Mouse (Mus musculus): ENCODE data around the gene Mpp3. TPM values are rescaled to one million over a fixed set of nuclear protein-coding genes. Genes with fewer than 3 reads are reported as not detected.

Gene Mpp3
- polyA plus RNA-seq, 1 experiment from 2014 or later, result 56.2 TPM

DNA sequence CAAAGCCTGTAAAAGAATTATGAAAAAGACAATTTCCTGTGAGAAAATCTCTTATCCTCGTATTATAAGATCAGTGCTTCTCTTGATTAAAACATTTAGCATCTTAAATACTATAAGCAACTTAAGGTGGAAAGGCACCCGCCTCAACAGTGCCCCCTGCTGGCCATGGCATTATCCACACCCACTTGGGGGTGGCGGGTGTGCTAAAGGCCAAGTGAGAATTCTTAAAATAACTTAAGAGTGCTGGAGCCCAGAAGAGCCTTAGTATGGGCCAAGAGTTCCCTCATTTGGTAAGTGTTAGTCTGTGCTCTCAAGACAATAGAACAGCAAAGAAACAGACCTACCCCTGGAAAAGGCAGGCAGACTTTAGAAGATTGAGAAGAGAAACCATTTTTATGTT is 56.9 kb downstream of the Mpp3 start:
- WGBS, result 49% methylated on average over 3 of the region's 3 CpGs

DNA sequence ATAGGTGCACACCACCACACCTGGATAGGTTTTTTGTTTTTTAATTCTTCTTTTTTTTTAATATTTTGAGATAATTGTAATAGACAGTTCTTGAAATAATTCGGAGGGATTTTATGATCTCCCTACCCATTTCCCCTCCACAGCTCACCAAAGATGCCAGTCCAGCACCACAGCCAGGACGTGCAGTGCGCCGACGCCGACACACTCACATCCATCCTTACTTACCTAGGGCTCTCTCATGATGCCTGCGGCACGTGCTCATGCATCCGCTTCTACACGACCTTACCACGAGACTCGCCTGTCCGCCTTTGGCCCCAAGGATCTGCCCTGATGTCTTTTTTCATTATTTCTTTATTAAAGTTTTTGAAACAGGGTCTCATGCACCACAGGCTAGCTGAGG is 58.4 kb downstream of the Mpp3 start:
- no peak for ATAC-seq (ENCODE audit: low FRiP score, low read depth)
- WGBS, result 83% methylated on average over 13 of the region's 13 CpGs
- no peak overlapping the region for H3K4me2 ChIP-seq

More for the DNA sequence above, 56.9 kb downstream of the Mpp3 start:
- H3K4me3 ChIP-seq, result no peak overlapping the region
- H3K27ac ChIP-seq (replicated peaks), result no peak overlapping the region
- H3K9ac ChIP-seq, result no peak overlapping the region
- H3K9me3 ChIP-seq, result no peaks in the 10 kb centered on the region
- no peaks in the 10 kb centered on the region for H3K36me3 ChIP-seq
- H3K27me3 ChIP-seq, result no peaks in the 10 kb centered on the region; the same call in 1 of the 2 replicates
- no peak overlapping the region for H3K4me2 ChIP-seq
- no peak for ATAC-seq (ENCODE audit: low FRiP score, low read depth)
- H3K4me1 ChIP-seq (replicated peaks), result peaks cover 4% of the 10 kb centered on the region

DNA sequence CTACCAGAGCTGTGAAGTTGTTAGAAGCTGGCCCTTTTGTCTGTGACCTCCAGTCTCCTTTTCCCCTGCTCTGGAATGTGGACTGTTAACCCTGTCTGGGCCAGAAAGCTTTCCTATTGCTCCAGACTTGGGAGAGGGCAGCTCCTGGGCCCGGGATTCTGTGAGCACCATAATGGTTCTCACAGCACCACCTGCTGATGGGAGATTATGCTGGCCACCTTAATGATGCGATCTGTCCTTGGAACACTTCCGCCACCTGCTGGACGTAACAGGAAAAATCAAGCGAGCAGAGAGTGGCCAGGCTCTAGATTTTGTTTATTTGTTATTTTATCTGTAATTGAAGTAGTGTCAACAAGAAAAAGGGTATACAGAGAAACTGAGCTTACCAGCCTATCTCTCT is 59.5 kb downstream of the Mpp3 start:
- no peak overlapping the region for H3K27ac ChIP-seq (replicated peaks)
- H3K4me2 ChIP-seq, result no peak overlapping the region
- H3K4me1 ChIP-seq (replicated peaks), result peaks cover 13% of the 10 kb centered on the region
- H3K27me3 ChIP-seq, result peaks cover 25% of the 10 kb centered on the region
- ATAC-seq (ENCODE audit: low FRiP score, low read depth), result peak; percentile 64; the same call in 1 of the 2 replicates
- H3K4me3 ChIP-seq, result no peak overlapping the region
- no peaks in the 10 kb centered on the region for H3K36me3 ChIP-seq
- 0% methylated on average over 5 of the region's 5 CpGs for WGBS
- no peaks in the 10 kb centered on the region for H3K9me3 ChIP-seq
- no peak overlapping the region for H3K9ac ChIP-seq

More for the DNA sequence above, 58.4 kb downstream of the Mpp3 start:
- Histone ChIP-seq H3K4me1 (replicated peaks) (peaks cover 4% of the 10 kb centered on the region), H3K4me3 (no peak overlapping the region), H3K36me3 (no peaks in the 10 kb centered on the region), H3K27me3 (peaks cover 15% of the 10 kb centered on the region), H3K9me3 (no peaks in the 10 kb centered on the region), H3K9ac (no peak overlapping the region), H3K27ac (replicated peaks) (no peak overlapping the region)

DNA sequence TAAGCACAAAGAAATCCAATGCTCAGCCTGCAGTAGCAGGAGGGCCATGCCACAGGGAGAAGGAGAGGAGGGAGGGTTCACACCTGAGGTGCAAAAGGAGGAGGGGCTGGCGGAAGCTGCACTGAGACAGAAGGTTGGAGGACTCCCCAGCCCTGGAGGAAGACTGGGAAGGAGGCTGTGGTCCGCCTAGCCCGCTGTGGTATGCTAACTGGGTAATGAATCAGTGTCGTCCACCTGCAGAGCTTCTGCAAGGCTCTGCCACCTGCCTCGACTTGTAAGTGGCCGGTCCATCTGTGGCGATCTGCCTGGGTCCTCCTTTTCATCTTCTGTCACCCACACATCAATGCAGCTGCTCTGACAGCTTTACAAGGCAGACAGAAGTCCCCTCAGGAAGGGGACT is 60.0 kb downstream of the Mpp3 start:
- no peak overlapping the region for H3K27ac ChIP-seq (replicated peaks)
- H3K9me3 ChIP-seq, result no peaks in the 10 kb centered on the region
- H3K4me3 ChIP-seq, result no peak overlapping the region
- H3K9ac ChIP-seq, result no peak overlapping the region
- ATAC-seq (ENCODE audit: low FRiP score, low read depth), result no peak
- H3K27me3 ChIP-seq, result peaks cover 29% of the 10 kb centered on the region
- 13% methylated on average over 7 of the region's 7 CpGs for WGBS
- peaks cover 18% of the 10 kb centered on the region for H3K4me1 ChIP-seq (replicated peaks)
- no peak overlapping the region for H3K4me2 ChIP-seq
- no peaks in the 10 kb centered on the region for H3K36me3 ChIP-seq

DNA sequence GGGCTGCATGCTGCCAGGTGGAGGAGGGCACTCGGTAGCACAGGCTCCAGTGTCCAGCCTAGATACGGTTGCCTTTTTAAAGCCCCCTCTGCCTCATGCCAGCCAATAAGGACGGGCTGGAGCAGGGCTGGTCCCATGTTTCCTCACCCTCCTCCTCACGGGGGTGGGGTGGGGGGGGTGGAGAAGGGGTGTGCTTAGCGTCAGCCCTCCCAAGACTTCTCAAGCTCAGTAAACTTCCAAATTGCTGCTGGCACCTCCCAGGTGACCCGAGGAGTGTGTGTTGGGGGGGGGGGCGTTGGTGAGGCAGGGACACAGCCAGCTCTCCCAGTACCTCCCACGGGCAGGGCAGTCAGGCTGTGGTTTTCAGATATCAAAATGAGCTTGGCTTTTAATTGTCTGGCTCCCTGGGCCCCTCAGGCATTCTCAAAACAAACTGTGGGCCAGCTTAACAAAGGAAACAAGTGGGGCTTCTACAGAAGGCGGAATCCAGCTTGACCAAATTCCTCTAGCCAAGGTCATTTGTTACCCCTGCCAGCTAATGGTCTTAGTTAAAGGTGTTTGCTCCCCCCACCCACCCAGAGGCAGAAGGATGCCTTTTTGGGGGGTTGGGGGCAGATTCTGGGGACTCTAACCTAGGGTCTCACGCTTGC is 61.2 kb downstream of the Mpp3 start, which contains the start of gene Sost:
Sost (minus strand) TSS at position 51 of the 650 bp plus-strand sequence.
- 17% methylated on average over 10 of the region's 10 CpGs for WGBS
- Histone ChIP-seq H3K9me3 (no peaks in the 10 kb centered on the region), H3K4me3 (no peak within 1 kb of the TSS), H3K4me2 (no peak within 1 kb of the TSS), H3K4me1 (replicated peaks) (peaks cover 26% of the 10 kb centered on the region), H3K27me3 (peaks cover 37% of the 10 kb centered on the region), H3K9ac (no peak within 1 kb of the TSS), H3K27ac (replicated peaks) (no peak within 1 kb of the TSS), H3K36me3 (no peaks in the 10 kb centered on the region)
- ATAC-seq (ENCODE audit: low FRiP score, low read depth), result 0 out of 2 replicates have a peak, but pooled peaks have one; percentile 13

DNA sequence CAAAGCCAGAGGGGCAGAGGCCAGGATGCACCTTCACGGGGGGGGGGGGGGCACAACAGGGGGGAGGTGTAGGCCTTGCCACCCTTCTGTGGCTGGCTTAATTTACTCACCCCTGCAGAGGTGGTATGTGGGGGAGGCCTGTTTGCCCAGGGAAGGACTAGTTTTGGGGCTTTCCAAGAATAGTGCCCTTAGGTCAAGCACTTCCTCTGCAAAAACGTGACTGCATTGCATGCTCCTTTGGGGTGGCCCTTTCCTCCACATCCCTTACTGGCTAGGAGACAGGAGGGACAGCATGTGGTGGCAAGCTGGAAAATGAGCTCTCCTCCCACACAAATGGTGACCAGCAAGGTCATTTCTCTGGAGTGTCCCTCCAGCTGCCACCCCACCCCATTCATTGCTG is 62.7 kb downstream of the Mpp3 start:
- H3K4me1 ChIP-seq (replicated peaks), result peaks cover 26% of the 10 kb centered on the region
- 11% methylated on average over 2 of the region's 2 CpGs for WGBS

DNA sequence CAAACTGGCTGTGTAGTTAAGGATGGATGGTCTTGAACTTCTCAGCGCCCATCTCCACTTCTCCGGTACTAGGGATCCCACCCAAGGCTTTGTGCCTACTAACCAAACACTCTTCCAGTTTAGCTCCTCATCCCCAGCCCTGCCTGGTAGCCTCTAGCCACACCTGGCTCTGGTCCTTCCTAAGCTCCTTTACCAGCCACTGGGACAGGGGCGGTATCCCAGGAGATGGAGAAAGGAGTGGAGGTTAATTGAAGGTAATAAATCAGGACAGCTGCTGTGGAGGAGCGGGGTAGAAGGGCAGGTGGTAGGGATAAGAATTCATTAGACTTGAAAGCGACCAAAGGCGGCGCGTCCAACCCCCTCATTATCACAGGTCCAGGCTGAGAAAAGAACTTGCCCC is 63.6 kb downstream of the Mpp3 start:
- 5% methylated on average over 8 of the region's 8 CpGs for WGBS
- Histone ChIP-seq H3K4me1 (replicated peaks) (peaks cover 26% of the 10 kb centered on the region), H3K9me3 (no peaks in the 10 kb centered on the region), H3K4me3 (0 out of 2 replicates have a peak overlapping the region, but pooled peaks have one; percentile 59), H3K27me3 (peaks cover 52% of the 10 kb centered on the region), H3K9ac (0 out of 2 replicates have a peak overlapping the region, but pooled peaks have one; percentile 48), H3K4me2 (peak overlapping the region; percentile 94; the same call in 1 of the 2 replicates), H3K27ac (replicated peaks) (no peak overlapping the region), H3K36me3 (no peaks in the 10 kb centered on the region)
- ATAC-seq (ENCODE audit: low FRiP score, low read depth), result no peak

More for the DNA sequence above, 62.7 kb downstream of the Mpp3 start:
- Histone ChIP-seq H3K4me2 (no peak overlapping the region), H3K4me3 (no peak overlapping the region), H3K9me3 (no peaks in the 10 kb centered on the region), H3K36me3 (no peaks in the 10 kb centered on the region), H3K27me3 (peaks cover 52% of the 10 kb centered on the region), H3K27ac (replicated peaks) (no peak overlapping the region), H3K9ac (no peak overlapping the region)
- no peak for ATAC-seq (ENCODE audit: low FRiP score, low read depth)

DNA sequence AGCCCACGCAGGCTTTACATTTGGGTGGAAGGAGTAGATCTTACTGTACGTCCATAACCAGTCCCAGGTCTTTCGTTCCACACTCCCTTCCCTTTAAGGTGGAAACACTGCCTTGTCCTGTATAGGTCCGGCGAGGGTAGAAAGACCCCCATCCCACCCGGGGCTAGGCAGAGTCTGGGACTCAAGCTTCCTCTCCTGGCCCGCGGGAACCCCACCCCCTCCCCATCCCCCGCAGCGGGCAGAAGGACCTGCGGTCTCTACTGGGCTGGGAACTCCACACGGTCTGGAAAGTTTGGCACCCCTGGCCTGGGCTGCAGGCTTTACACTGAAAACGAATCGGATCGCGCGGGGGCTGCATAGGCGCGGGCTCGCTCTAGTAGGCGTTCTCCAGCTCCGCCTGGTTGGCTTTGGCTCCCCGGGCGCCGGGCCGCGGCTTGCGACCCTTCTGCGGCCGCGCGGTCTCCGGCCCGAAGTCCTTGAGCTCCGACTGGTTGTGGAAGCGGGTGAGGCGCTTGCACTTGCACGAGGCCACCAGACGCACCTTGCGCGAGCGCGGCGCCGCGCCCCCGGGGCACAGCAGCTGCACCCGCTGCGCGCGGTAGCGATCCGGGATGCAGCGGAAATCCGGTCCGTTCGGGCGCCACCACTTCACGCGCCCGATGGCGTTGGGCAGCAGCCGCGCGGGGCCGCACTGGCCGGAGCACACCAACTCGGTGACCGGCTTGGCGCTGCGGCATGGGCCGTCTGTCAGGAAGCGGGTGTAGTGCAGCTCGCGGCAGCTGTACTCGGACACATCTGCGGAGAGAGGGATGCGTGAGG is 64.6 kb downstream of the Mpp3 start:
- WGBS, result under 1% methylated on average over 73 of the region's 78 CpGs
- Histone ChIP-seq H3K27me3 (peaks cover 52% of the 10 kb centered on the region), H3K4me1 (replicated peaks) (peaks cover 25% of the 10 kb centered on the region), H3K9ac (peak overlapping the region; percentile 48), H3K9me3 (no peaks in the 10 kb centered on the region), H3K4me3 (peak overlapping the region; percentile 59), H3K36me3 (no peaks in the 10 kb centered on the region), H3K27ac (replicated peaks) (no peak overlapping the region), H3K4me2 (peak overlapping the region; percentile 94)
- peak; percentile 39; the same call in 1 of the 2 replicates for ATAC-seq (ENCODE audit: low FRiP score, low read depth)

DNA sequence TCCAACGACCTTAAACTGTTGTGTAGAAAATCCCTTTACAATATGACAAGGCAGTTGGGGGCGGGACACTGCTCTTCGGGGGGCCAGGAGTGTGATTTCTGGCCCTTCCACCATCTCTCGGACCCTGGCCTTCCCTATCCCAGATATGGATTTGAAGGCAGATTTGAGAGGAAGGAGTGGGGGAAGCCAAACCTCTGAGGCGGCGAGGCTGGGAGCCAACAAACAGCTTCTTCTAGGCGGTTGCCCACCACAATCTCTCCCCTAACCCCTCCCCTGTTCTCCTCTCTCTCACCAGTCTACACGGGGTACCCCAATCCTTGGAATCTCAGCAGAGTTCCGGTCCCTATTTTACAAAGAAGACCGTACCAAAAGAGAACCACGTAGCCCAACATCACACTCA is 65.2 kb downstream of the Mpp3 start:
- H3K9ac ChIP-seq, result no peak overlapping the region
- ATAC-seq (ENCODE audit: low FRiP score, low read depth), result no peak
- WGBS, result 4% methylated on average over 11 of the region's 11 CpGs
- H3K27ac ChIP-seq (replicated peaks), result no peak overlapping the region
- H3K36me3 ChIP-seq, result no peaks in the 10 kb centered on the region
- H3K9me3 ChIP-seq, result no peaks in the 10 kb centered on the region
- peak overlapping the region; percentile 59 for H3K4me3 ChIP-seq
- peaks cover 52% of the 10 kb centered on the region for H3K27me3 ChIP-seq
- peak overlapping the region; percentile 94 for H3K4me2 ChIP-seq
- H3K4me1 ChIP-seq (replicated peaks), result peaks cover 22% of the 10 kb centered on the region

DNA sequence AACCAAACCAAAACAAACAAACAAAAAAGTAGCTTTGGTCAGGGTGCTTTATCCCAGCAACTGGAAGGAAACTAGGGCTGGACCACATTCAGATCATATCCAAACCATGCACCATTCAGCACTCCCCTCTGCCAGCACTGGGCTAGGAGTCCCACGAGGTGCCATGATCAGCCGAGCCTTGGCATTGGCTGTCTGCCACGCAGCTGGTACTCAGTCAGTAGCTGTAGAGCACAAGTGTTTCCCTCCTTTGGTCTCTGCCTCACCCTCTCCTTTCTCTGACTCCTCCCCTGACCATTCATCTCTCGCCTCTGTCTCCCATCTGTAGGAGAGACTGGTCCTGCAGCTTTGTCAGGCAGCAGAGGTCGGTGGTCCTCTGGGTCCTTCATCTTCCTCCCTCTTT is 70.8 kb downstream of the Mpp3 start:
- Histone ChIP-seq H3K9me3 (no peaks in the 10 kb centered on the region), H3K4me2 (no peak overlapping the region), H3K27me3 (peaks cover 17% of the 10 kb centered on the region), H3K9ac (no peak overlapping the region), H3K27ac (replicated peaks) (no peak overlapping the region), H3K4me1 (replicated peaks) (peaks cover 9% of the 10 kb centered on the region; the same call in 1 of the 2 replicates), H3K36me3 (no peaks in the 10 kb centered on the region), H3K4me3 (no peak overlapping the region)
- ATAC-seq (ENCODE audit: low FRiP score, low read depth), result no peak
- WGBS, result 53% methylated on average over 5 of the region's 5 CpGs

DNA sequence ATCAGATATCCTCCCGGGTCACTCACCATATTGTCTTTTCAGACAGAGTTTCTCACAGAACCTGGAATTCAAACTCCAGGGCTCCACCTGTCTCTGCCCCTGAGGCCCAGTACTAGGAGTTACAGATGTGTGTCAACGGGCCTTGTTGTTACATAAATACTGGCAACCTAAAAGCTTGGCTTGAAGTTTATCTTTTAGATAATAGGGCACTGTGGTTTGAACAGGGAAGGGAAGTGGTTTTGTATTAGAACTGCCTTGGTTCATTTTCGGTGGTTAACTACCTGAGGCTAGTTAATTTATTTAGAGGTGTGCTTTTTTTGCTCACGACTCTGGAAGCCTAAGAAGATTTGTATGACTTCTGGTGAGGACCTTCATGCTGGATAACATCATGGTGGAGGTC is 74.8 kb downstream of the Mpp3 start:
- H3K4me1 ChIP-seq (replicated peaks), result peaks cover 14% of the 10 kb centered on the region; the same call in 1 of the 2 replicates
- WGBS, result 75% methylated on average over 4 of the region's 4 CpGs
- no peak for ATAC-seq (ENCODE audit: low FRiP score, low read depth)
- no peaks in the 10 kb centered on the region for H3K9me3 ChIP-seq
- H3K9ac ChIP-seq, result no peak overlapping the region
- H3K36me3 ChIP-seq, result no peaks in the 10 kb centered on the region
- no peak overlapping the region for H3K27ac ChIP-seq (replicated peaks)
- no peak overlapping the region for H3K4me3 ChIP-seq
- H3K4me2 ChIP-seq, result no peak overlapping the region
- 0 out of 2 replicates have a peak, but pooled peaks cover 6% of the 10 kb centered on the region for H3K27me3 ChIP-seq
